Mouse (Mus musculus): ENCODE data around the gene Baiap2l2. TPM values are rescaled to one million over a fixed set of nuclear protein-coding genes. Genes with fewer than 3 reads are reported as not detected.

Gene Baiap2l2
- 1 to 10 TPM; 3.3 to 4.2 TPM for total RNA-seq (2021)

GRCm38 (mm10) chr15:79285399-79285798 is at the start of gene Baiap2l2:
TSS of gene Baiap2l2 (minus strand) at chr15:79285537.
- no peak for DNase-seq (ENCODE audit: extremely low spot score in 1 of 2, low spot score in 1 of 2)

GRCm38 (mm10) chr15:79333409-79333808 is 48.1 kb upstream of the Baiap2l2 start:
- no peak for DNase-seq (ENCODE audit: extremely low spot score in 1 of 2, low spot score in 1 of 2)

- no peak for DNase-seq (ENCODE audit: extremely low spot score in 1 of 2, low spot score in 1 of 2)
These were observed 45.2 kb upstream of the Baiap2l2 start for GRCm38 (mm10) chr15:79330521-79330920.

- DNase-seq (ENCODE audit: extremely low spot score in 1 of 2, low spot score in 1 of 2), result no peak
These were observed 44.6 kb upstream of the Baiap2l2 start for GRCm38 (mm10) chr15:79329979-79330363.

- no peak for DNase-seq (ENCODE audit: extremely low spot score in 1 of 2, low spot score in 1 of 2)
These were observed 44.1 kb upstream of the Baiap2l2 start for GRCm38 (mm10) chr15:79329346-79329978.

- no peak for DNase-seq (ENCODE audit: extremely low spot score in 1 of 2, low spot score in 1 of 2)
These were observed 43.6 kb upstream of the Baiap2l2 start for GRCm38 (mm10) chr15:79328939-79329275.

GRCm38 (mm10) chr15:79328058-79328938 is 43.0 kb upstream of the Baiap2l2 start, which contains the start of gene Pla2g6:
TSS of gene Pla2g6 (minus strand) at chr15:79328390.
- peak; percentile 93 to 95 for DNase-seq (ENCODE audit: extremely low spot score in 1 of 2, low spot score in 1 of 2)

- peak; percentile 16 to 21 for DNase-seq (ENCODE audit: extremely low spot score in 1 of 2, low spot score in 1 of 2)
These were observed 41.9 kb upstream of the Baiap2l2 start for GRCm38 (mm10) chr15:79326971-79327961.

GRCm38 (mm10) chr15:79326264-79326663 is 40.9 kb upstream of the Baiap2l2 start:
- no peak for DNase-seq (ENCODE audit: extremely low spot score in 1 of 2, low spot score in 1 of 2)

- no peak for DNase-seq (ENCODE audit: extremely low spot score in 1 of 2, low spot score in 1 of 2)
These were observed 40.4 kb upstream of the Baiap2l2 start for GRCm38 (mm10) chr15:79325742-79326141.

- DNase-seq (ENCODE audit: extremely low spot score in 1 of 2, low spot score in 1 of 2), result no peak
These were observed 39.0 kb upstream of the Baiap2l2 start for GRCm38 (mm10) chr15:79324373-79324772.

GRCm38 (mm10) chr15:79323791-79324155 is 38.4 kb upstream of the Baiap2l2 start:
- no peak for DNase-seq (ENCODE audit: extremely low spot score in 1 of 2, low spot score in 1 of 2)

- DNase-seq (ENCODE audit: extremely low spot score in 1 of 2, low spot score in 1 of 2), result peak in 1 of 2 experiments; percentile 13
These were observed 37.9 kb upstream of the Baiap2l2 start for GRCm38 (mm10) chr15:79322991-79323790.

- DNase-seq (ENCODE audit: extremely low spot score in 1 of 2, low spot score in 1 of 2), result no peak
These were observed 37.1 kb upstream of the Baiap2l2 start for GRCm38 (mm10) chr15:79322281-79322990.

GRCm38 (mm10) chr15:79321733-79322190 is 36.4 kb upstream of the Baiap2l2 start:
- DNase-seq (ENCODE audit: extremely low spot score in 1 of 2, low spot score in 1 of 2), result no peak

- DNase-seq (ENCODE audit: extremely low spot score in 1 of 2, low spot score in 1 of 2), result no peak
These were observed 28.6 kb upstream of the Baiap2l2 start for GRCm38 (mm10) chr15:79313848-79314369.

GRCm38 (mm10) chr15:79307861-79308260 is 22.5 kb upstream of the Baiap2l2 start:
- DNase-seq (ENCODE audit: extremely low spot score in 1 of 2, low spot score in 1 of 2), result no peak

- no peak for DNase-seq (ENCODE audit: extremely low spot score in 1 of 2, low spot score in 1 of 2)
These were observed 20.8 kb upstream of the Baiap2l2 start for GRCm38 (mm10) chr15:79306043-79306637.
